Mouse (Mus musculus): Measurements from ENCODE around the gene Arhgef2.
A peak's percentile ranks its signal among the peaks of the same experiment; 100 is the strongest.

Arhgef2 gene

DNA sequence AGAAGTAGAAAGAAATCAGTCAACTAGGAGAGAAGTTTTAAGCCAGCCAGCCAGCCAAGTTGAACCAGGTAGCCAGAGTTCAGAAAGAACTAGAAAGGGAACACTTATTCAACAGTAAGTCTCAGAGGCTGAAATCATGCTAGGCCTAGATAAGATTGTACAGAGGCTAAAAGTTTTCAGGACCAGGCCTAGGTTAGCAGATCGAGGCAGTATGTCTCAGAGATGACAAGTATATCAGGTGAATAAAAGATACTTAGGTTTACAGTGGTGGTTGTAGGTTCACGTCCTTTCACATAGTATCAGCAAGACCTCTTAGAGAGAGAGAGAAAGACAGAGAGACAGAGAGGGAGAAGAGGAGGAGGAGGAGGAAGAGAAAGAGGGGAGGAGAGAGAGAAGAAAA is 78.0 kb downstream of the Arhgef2 start:
- DNase-seq (ENCODE audit: low spot score in 2 of 2) = no peak

DNA sequence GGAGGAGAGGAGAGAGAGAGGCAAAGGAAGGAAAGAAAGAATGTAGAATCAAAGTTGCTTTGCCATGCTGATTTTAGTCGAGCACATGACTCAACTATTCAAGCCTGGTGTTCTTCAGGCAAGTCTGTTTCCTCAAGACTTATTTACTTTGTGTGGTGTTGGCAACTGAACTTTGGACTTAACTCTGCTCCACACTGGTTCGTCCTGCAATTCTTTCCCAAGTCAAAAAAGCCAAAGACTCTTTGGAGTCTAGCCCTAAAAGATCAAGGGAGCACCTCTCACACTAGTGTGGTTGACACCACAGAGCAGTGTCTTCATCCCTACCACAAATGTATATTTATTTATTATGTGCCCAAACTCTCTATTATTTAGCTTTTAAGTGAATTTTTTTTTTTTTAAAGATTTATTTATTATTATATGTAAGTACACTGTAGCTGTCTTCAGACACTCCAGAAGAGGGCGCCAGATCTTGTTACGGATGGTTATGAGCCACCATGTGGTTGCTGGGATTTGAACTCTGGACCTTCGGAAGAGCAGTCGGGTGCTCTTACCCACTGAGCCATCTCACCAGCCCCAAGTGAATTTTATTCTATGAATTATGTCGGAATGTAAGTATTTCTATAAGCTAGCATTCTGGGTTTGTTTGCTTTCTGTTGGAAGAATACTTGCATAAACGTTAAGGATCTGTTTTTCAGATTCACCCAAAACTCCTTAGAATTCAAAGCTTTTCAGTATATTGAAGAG is 78.6 kb downstream of the Arhgef2 start:
- no peak for DNase-seq (ENCODE audit: low spot score in 2 of 2)

DNA sequence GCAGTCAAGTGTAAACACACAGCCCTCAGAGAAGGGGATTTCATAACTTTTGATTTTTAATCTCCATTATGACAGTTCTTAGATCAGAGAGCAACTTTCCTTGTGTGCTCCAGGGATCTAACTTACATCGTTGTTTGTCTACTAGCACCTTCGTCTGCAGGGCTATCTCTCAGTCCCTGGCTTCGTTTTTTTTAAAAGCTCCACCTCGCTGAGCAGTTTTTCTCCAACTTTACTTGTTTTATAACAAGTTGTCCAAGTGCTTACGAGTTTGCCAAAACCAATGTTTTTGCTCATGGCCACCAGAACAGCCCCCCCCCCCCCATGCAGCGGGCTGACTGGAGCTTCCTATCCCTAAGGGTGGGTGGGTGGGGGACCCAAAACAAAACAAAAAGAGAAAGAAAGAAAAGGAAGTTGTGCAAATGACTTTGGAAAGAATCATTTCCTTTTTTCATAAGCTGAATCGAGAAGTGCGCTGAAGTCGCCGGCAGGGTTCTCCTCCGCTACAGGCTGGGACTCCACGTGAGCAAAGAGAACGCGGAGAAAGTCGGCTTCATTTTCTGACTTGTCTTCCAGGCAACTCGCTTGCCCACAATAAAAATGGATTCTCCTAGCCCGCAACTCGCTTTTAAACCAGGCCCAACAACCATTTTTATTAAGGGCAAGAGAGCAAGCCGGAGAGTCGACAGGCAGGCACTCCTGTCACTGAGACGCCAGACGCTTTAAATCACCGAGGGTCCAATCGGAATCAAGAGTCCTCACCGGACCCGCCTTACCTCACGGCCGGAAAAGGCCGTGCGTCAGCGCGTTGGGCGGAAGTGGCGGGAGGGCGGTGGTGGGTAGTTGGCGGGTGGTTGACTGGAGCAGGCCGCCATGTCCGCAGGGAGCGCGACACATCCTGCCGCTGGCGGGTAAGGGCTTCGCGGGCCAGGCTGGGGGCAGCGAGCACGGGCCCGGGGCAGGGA is 79.5 kb downstream of the Arhgef2 start, which contains the start of gene Khdc4:
TSS of gene Khdc4 (plus strand) at position 824 of the 962 bp plus-strand sequence.
- DNase-seq (ENCODE audit: low spot score in 2 of 2) = peak; percentile 97

DNA sequence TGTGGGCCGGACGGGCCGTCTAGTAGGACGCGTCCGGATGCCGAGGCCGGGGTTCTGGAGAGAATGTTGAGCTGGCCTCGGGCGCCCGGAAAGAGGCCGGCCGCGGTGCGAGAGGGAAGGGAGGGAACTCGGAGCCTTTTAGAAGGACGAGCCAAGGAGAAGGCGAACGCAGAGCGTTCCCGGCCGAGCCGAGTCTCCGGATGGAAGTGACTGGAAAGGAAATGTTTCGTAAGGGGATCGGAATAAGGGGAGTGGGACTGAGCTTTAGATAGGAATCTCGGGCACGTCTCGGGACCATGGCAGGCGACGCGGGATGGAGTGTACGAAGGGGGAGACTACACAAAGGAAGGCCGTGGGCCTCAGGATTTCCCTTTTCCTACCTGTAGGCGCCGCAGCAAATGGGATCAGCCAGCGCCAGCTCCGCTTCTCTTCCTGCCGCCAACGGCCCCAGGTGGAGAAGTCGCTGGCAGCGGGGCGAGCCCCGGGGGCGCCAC is 80.2 kb downstream of the Arhgef2 start:
- DNase-seq (ENCODE audit: low spot score in 2 of 2) = peak in 1 of 2 experiments; percentile 41

DNA sequence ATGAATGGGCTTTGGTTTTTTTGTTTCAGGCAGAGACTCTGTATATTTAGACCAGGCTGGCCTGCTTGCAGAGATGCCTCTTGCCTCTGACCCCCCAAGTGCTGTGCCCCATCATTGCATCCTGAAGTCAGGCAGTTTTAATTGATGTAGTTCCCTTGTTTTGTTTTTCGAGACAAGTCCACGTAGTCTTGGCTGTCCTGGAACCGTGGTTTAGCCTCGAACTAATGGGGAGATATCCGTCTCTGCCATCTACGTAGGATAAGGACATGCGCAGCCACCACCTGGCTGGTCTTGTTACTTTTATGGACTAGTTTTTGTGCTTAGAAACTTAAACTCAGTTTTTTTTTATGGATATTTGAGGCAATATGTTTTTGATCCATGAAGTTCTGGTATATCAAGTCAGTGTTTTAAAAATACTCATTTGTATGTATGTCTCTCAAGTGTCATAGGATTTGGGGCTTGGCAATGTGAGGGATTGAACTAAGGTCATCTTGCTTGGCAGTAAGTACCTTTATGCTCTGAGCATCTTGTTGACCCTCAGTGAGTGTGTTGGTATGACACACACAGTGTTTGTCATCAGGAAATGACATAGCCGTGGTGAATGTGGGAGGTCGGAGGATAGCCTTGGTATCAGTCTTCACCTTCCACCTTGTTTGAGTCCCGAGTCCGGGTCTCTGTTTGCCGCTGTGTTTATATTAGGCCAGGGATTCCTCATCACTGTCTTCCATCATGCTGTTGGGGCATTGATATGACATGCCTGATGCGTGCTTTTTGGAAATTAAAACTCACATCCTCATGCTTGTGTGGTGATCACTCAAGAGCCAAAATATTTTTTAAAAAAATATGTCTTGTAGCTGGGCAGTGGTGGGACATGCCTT is 81.2 kb downstream of the Arhgef2 start:
- DNase-seq (ENCODE audit: low spot score in 2 of 2) = no peak

DNA sequence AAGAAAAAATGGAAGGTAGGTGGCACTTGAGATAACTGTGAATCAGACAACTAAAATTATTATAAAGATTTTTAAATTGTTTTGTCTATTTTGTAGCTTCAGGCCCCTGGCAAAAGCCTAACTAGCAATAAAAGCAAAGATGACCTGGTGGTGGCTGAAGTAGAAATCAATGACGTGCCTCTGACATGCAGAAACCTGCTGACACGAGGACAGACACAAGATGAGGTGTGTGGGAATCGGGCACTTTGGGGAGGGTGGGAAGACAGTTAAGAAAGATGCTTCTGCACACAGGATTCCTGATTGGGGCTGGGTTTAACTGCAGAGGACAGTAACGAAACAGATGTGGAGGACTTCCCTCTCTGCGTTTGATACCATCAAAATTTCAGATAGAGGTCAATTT is 83.3 kb downstream of the Arhgef2 start:
- no peak for DNase-seq (ENCODE audit: low spot score in 2 of 2)

DNA sequence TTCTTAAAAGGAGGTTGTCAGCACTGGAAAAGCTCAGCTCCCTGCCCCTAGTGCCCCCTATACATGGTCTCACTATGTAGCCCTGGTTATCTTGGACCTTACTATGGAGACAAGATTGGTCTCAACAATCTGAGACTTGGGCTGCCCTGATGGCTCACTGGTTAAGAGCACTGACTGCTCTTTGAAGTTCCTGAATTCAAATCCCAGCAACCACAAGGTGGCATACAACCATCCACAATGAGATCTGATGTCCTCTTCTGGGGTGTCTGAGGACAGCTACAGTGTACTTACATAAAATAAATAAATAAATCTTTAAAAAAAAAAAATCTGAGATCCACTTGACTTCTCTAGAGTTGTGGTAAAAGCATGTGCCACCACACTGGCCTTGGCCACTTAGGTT is 89.8 kb downstream of the Arhgef2 start:
- no peak for DNase-seq (ENCODE audit: low spot score in 2 of 2)
